Mouse (Mus musculus): ENCODE data around the gene D230025D16Rik. TPM values are rescaled to one million over a fixed set of nuclear protein-coding genes. Genes with fewer than 3 reads are reported as not detected.
"Not testable (repeated sequence)": the region's sequence is repeated elsewhere in the genome, so short reads cannot be mapped to it uniquely, and the experiment has no call there.

The D230025D16Rik gene
- 23.0 and 24.4 TPM in 2 replicates for polyA plus RNA-seq (2016; fragmentation: Nextera tagmentation; extraction: Ambion mirVana)

- Histone ChIP-seq H3K9me3 (no peaks in the 10 kb centered on the region), H3K27me3 (ENCODE audit: poor library complexity, severe bottlenecking) (no peaks in the 10 kb centered on the region), H3K4me3 (peak within 1 kb of the TSS; percentile 96), H3K27ac (peak within 1 kb of the TSS; percentile 90), H3K36me3 (replicated peaks) (no peaks in the 10 kb centered on the region), H3K4me1 (peaks cover 22% of the 10 kb centered on the region)
- DNase-seq (ENCODE audit: extremely low spot score, low spot score), result peak; percentile 98
- WGBS, result 5% methylated on average over 34 of the region's 34 CpGs
These were observed at the start of gene D230025D16Rik for GRCm38 (mm10) chr8:105224413-105225271. Gene D230025D16Rik (plus strand): TSS chr8:105225145.

DNA sequence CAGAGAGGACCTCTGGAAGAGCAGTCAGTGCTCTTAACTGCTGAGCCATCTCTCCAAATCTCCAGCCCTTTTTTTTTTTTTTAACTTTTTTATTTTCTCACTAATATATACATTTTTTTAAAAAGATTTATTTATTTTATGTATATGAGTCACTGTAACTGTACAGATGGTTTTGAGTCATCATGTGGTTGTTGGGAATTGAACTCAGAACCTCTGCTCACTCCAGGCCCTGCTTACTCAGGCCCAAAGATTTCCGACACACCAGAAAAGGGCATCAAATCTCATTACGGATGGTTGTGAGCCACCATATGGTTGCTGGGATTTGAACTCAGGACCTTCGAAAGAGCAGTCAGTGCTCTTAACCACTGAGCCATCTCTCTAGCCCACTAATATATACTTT is 49.7 kb upstream of the D230025D16Rik start:
- not testable (repeated sequence) for DNase-seq (ENCODE audit: extremely low spot score, low spot score); H3K4me3 ChIP-seq; H3K9me3 ChIP-seq; H3K27me3 ChIP-seq (ENCODE audit: poor library complexity, severe bottlenecking); H3K27ac ChIP-seq
- H3K4me1 ChIP-seq, result peaks cover 22% of the 10 kb centered on the region
- peaks cover 63% of the 10 kb centered on the region for H3K36me3 ChIP-seq (replicated peaks)
- WGBS, result 94% methylated on average over 3 of the region's 3 CpGs

GRCm38 (mm10) chr8:105178211-105178800 is 46.6 kb upstream of the D230025D16Rik start:
- H3K36me3 ChIP-seq (replicated peaks), result peaks cover 93% of the 10 kb centered on the region
- WGBS, result 91% methylated on average over 6 of the region's 6 CpGs
- H3K4me3 ChIP-seq, result no peak overlapping the region
- H3K27ac ChIP-seq, result no peak overlapping the region
- H3K9me3 ChIP-seq, result no peaks in the 10 kb centered on the region
- H3K4me1 ChIP-seq, result peaks cover 6% of the 10 kb centered on the region
- no peak for DNase-seq (ENCODE audit: extremely low spot score, low spot score)
- H3K27me3 ChIP-seq (ENCODE audit: poor library complexity, severe bottlenecking), result no peaks in the 10 kb centered on the region

GRCm38 (mm10) chr8:105182201-105182600 is 42.7 kb upstream of the D230025D16Rik start:
- DNase-seq (ENCODE audit: extremely low spot score, low spot score), result no peak
- H3K9me3 ChIP-seq, result no peaks in the 10 kb centered on the region
- no peak overlapping the region for H3K4me3 ChIP-seq
- H3K27me3 ChIP-seq (ENCODE audit: poor library complexity, severe bottlenecking), result no peaks in the 10 kb centered on the region
- H3K36me3 ChIP-seq (replicated peaks), result peaks cover 86% of the 10 kb centered on the region
- no peaks in the 10 kb centered on the region for H3K4me1 ChIP-seq
- H3K27ac ChIP-seq, result no peak overlapping the region
- WGBS, result 83% methylated on average over 1 of the region's 1 CpGs

DNA sequence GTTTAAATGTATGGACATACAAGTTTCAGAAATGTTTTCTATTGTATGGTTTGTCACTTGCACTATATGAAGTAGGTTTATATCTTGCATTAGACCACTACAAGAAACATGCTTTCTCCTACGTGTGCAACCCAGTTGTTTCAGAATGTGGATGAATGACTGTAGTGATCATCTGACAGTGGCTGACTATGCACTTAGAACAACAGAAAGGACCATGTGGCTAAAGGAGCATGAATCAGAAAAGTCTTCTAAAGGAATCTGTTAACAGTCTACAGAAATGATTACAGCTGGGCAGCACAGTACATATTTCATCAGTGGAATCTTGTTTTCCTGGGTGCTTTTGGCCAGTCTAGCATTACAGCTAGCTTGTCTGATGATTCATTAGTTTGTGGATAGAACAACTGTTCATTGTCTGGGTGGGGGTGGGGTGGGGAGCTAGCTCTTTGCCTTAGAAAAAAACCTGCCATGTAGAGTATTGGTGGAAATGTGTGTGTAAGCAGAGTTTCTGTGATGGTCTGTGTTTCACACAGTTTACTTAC is 38.4 kb upstream of the D230025D16Rik start:
- H3K4me1 ChIP-seq, result no peaks in the 10 kb centered on the region
- H3K4me3 ChIP-seq, result no peak overlapping the region
- 76% methylated on average over 1 of the region's 1 CpGs for WGBS
- H3K27ac ChIP-seq, result no peak overlapping the region
- no peak for DNase-seq (ENCODE audit: extremely low spot score, low spot score)
- H3K27me3 ChIP-seq (ENCODE audit: poor library complexity, severe bottlenecking), result no peaks in the 10 kb centered on the region
- H3K9me3 ChIP-seq, result no peaks in the 10 kb centered on the region
- peaks cover 71% of the 10 kb centered on the region for H3K36me3 ChIP-seq (replicated peaks)

GRCm38 (mm10) chr8:105192182-105192581 is 32.8 kb upstream of the D230025D16Rik start:
- DNase-seq (ENCODE audit: extremely low spot score, low spot score), result no peak
- peaks cover 78% of the 10 kb centered on the region for H3K36me3 ChIP-seq (replicated peaks)
- H3K4me1 ChIP-seq, result no peaks in the 10 kb centered on the region
- 96% methylated on average over 5 of the region's 5 CpGs for WGBS
- no peak overlapping the region for H3K4me3 ChIP-seq
- no peaks in the 10 kb centered on the region for H3K27me3 ChIP-seq (ENCODE audit: poor library complexity, severe bottlenecking)
- no peak overlapping the region for H3K27ac ChIP-seq
- no peaks in the 10 kb centered on the region for H3K9me3 ChIP-seq

GRCm38 (mm10) chr8:105205748-105206147 is 19.2 kb upstream of the D230025D16Rik start:
- Histone ChIP-seq H3K27ac (no peak overlapping the region), H3K9me3 (no peaks in the 10 kb centered on the region; the same call in 1 of the 2 replicates), H3K4me3 (no peak overlapping the region), H3K36me3 (replicated peaks) (peaks cover 92% of the 10 kb centered on the region), H3K4me1 (peaks cover 6% of the 10 kb centered on the region; the same call in 1 of the 2 replicates), H3K27me3 (ENCODE audit: poor library complexity, severe bottlenecking) (no peaks in the 10 kb centered on the region)
- WGBS, result 76% methylated on average over 1 of the region's 1 CpGs
- DNase-seq (ENCODE audit: extremely low spot score, low spot score), result no peak

DNA sequence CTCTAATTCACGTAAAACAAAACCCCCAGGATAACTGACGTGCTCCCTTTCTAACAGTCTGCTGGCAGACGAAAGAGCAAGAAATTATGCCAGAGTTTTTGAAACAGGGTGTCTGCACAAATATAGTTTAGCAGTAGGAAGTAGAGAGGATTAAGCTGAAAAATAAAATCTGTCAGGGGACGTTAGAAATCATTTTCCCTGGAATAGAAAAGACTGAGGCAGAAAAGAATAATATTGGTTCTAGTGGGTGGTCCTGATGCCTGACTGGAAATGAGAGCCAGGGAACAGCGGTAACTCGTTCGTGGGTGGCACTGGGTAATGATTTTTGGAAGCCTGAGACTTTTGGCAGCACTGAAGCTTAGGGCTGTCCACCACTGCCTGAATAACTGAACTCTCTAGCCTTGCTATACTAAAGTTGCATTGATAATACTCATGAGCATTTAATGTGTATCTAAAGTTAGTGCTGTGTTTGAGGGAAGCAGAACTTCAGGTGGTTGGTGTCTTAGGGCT is 18.1 kb upstream of the D230025D16Rik start:
- no peak for DNase-seq (ENCODE audit: extremely low spot score, low spot score)
- Histone ChIP-seq H3K27me3 (ENCODE audit: poor library complexity, severe bottlenecking) (no peaks in the 10 kb centered on the region), H3K9me3 (peaks cover 2% of the 10 kb centered on the region; the same call in 1 of the 2 replicates), H3K36me3 (replicated peaks) (peaks cover 92% of the 10 kb centered on the region), H3K4me3 (no peak overlapping the region), H3K4me1 (peaks cover 6% of the 10 kb centered on the region; the same call in 1 of the 2 replicates), H3K27ac (no peak overlapping the region)
- 92% methylated on average over 7 of the region's 7 CpGs for WGBS

GRCm38 (mm10) chr8:105207675-105208273 is 17.2 kb upstream of the D230025D16Rik start:
- peaks cover 4% of the 10 kb centered on the region; the same call in 1 of the 2 replicates for H3K9me3 ChIP-seq
- H3K4me3 ChIP-seq, result no peak overlapping the region
- H3K4me1 ChIP-seq, result peaks cover 6% of the 10 kb centered on the region; the same call in 1 of the 2 replicates
- H3K27me3 ChIP-seq (ENCODE audit: poor library complexity, severe bottlenecking), result no peaks in the 10 kb centered on the region
- no peak for DNase-seq (ENCODE audit: extremely low spot score, low spot score)
- H3K27ac ChIP-seq, result no peak overlapping the region
- H3K36me3 ChIP-seq (replicated peaks), result peaks cover 86% of the 10 kb centered on the region
- WGBS, result 86% methylated on average over 2 of the region's 2 CpGs

DNA sequence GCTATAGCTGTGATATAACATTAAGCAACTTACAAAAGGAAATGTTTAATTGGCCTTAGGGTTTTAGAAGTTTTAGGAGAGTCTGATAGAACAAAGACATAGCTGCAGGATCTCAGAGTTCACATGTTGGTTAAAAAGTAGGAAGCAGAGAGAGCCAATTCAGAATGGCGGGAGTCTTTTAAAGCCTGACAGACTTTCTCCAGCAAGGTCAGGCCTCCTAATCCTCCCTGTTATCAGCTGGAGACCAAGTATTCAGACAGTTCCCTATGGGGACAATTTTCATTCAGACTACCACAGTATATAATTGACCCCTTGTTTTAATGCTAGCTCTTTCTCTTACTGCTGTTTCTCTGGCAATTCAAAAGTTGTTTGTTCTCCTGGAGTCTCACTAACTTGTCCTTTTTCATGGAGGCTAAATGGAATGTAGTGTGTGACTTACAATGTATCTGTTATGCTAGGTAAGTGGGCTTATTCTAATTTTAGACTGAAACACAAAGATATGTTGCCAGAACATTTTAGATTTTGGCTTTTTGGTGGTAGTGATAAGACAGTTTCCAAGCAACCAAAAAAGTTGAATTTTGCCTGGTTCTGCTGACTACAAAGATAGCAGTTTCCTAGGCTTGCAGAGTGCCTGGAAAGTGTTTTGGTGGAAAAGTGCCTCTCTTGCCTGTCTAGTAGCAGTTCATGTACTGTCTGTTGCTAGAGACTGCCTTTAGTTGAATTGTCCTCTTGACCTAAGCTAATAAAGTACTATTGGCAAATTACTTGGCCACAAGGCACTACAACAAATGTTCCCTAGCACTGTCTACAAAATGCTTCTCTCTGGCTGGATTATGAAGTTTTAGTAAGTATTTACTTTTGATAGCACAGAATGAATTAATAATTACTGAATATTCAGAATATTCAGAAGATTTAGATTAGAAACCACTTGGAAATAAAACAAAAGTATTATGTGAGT is 15.5 kb upstream of the D230025D16Rik start:
- peaks cover 4% of the 10 kb centered on the region; the same call in 1 of the 2 replicates for H3K9me3 ChIP-seq
- peaks cover 83% of the 10 kb centered on the region for H3K36me3 ChIP-seq (replicated peaks)
- DNase-seq (ENCODE audit: extremely low spot score, low spot score), result no peak
- peaks cover 6% of the 10 kb centered on the region; the same call in 1 of the 2 replicates for H3K4me1 ChIP-seq
- no peaks in the 10 kb centered on the region for H3K27me3 ChIP-seq (ENCODE audit: poor library complexity, severe bottlenecking)
- WGBS, result 55% methylated on average over 1 of the region's 1 CpGs
- no peak overlapping the region for H3K4me3 ChIP-seq
- H3K27ac ChIP-seq, result no peak overlapping the region

- no peak overlapping the region for H3K27ac ChIP-seq
- H3K36me3 ChIP-seq (replicated peaks), result peaks cover 83% of the 10 kb centered on the region
These were observed 10.8 kb upstream of the D230025D16Rik start for GRCm38 (mm10) chr8:105214104-105214503.

More at GRCm38 (mm10) chr8:105214104-105214503, 10.8 kb upstream of the D230025D16Rik start:
- Histone ChIP-seq H3K9me3 (peaks cover 4% of the 10 kb centered on the region; the same call in 1 of the 2 replicates), H3K4me1 (peaks cover 3% of the 10 kb centered on the region; the same call in 1 of the 2 replicates), H3K4me3 (no peak overlapping the region), H3K27me3 (ENCODE audit: poor library complexity, severe bottlenecking) (no peaks in the 10 kb centered on the region)
- DNase-seq (ENCODE audit: extremely low spot score, low spot score), result no peak
- 93% methylated on average over 5 of the region's 5 CpGs for WGBS

Measured in forebrain, embryonic 10.5 days (tissue).